Mouse (Mus musculus) spleen, embryonic (tissue): ENCODE data around the gene Ostn.
"Not testable (repeated sequence)": the region's sequence is repeated elsewhere in the genome, so short reads cannot be mapped to it uniquely, and the experiment has no call there.

Experiments used
- CTCF ChIA-PET: fragments of 350-600 bp; sonication (Branson Sonifier 250); formaldehyde crosslinking; loops from one replicate; lab custom pipeline; 2022; lab: Charles Lee

Ostn gene

DNA sequence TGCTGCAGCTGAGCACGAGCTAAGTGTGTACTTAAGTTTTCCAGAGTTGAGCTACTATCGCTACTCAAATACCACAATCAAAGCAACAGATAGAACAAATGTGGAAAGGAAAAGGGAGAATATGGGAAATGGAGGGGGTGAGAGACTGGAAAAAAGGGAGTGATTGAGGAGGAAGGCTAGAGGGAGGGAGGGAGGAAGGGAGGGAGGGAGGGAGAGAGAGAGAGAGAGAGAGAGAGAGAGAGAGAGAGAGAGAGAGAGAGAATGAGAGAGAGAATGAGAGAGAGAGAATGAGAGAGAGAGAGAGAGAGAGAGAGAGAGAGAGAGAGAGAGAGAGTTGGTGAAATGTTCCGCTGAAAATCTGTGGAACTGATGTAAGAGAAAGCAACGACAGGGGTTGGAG, at the start of gene Ostn:
Ostn (plus strand) TSS at position 301 of the 400 bp plus-strand sequence.
- CTCF ChIA-PET, result not testable (repeated sequence)

DNA sequence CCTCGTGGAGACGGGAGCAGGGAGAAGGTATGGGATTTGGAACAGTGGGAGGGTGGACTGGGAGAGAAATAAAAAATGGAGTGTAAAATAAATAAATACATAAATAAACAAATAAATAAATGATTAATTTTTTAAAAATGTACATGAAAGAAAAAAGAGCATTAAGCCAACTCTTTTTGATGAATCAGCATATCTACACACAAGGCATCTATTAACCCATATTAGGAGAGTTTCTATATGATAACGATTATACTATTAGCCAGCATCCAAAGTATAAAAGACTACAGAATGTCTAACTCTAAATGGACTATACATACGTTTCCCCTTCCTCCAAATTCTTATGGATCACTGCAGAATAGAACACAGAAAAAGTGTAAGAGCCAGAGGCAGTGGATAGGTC, 38.5 kb upstream of the Ostn start:
- CTCF ChIA-PET, result no interaction called here

DNA sequence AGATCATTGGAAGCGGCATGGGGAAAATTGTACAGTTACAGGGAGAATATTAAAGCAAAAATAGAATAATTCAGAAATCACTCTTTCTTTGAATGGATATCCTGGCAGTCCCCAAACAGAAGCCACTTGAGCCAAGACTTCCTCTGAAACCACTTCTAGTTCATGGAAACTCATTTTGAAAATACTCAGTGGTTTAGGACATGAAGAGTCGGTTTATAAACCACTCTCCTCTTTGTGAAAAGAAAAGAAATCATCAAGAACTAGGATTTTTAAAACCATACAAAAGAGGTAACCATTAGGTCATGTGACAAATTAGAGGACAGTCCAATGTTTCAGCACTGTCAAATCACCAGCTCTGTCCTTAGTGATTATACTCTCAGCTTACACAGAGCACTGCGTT, 19.9 kb upstream of the Ostn start:
- CTCF ChIA-PET, result no interaction called here

DNA sequence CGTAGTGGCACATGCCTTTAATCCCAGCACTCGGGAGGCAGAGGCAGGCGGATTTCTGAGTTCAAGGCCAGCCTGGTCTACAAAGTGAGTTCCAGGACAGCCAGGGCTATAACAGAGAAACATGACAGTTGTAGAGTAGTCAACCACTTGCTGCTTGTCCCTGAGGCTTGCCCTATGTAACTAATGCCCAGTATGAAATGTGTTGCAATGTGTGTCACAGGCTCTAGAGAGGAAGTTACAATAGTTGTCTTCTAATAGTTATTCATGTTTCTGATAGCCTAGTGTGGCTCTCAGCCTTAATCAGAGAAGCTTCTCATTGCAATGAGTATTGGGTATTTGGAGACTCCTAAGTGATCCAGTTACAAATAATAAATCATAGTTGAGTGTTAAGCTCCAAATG, 10.8 kb upstream of the Ostn start:
- CTCF ChIA-PET, result no interaction called here

DNA sequence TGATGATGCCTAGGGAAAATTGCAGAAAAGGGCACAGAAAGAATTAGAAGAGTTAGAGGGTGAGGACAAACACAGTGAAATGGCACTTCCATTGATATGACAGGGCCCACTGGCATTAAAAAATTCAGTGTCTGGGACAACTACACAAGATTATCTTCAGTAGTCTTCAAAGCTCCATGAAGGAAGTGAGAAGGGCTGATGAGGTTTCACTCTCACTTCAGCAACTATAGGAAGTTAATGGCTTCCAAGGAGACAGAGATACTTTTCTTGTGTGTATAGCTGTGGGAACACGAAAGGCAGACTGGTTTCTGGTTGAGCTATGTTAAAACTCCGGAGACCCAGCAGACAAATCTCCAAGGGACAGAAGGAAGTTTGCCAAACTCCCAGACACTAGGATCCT, 10.4 kb upstream of the Ostn start:
- CTCF ChIA-PET, result no interaction called here

DNA sequence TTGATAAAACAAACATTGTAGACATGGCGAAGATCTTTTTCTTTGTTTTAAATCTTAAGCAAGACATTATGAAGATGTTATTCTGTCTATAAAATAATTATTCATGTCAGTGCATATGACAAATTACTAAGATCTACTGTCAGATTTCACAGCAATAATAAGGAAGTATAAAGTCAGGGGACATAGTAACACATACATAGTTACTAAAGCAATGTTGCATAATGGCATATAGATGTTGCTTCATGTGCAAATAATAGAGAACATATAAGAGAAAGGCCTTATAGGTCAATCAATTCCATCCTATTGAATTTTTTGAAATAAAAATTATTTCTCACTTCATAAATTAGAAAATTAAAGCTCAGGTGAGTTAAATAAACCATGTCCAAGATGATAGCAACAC, 11.8 kb downstream of the Ostn start:
- CTCF ChIA-PET, result no interaction called here

DNA sequence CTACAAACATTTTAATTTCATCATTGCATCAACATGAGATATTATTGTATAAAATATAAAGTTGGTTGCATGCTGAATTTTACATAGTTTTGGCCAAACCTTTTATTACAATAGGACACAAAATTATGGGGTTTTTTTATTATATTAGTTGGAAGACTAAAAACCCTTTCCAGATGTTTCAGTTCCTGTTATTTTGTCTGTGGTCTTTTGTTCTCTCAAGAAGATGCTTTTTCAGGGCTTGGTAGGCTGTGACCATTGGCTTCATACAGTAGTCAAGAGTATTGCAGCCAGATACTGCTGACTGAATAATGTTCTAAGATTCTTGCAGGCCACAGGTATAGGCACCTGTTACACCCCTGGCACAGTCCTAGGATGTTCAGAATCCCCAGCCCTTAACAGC, 14.8 kb downstream of the Ostn start:
- CTCF ChIA-PET, result no interaction called here

DNA sequence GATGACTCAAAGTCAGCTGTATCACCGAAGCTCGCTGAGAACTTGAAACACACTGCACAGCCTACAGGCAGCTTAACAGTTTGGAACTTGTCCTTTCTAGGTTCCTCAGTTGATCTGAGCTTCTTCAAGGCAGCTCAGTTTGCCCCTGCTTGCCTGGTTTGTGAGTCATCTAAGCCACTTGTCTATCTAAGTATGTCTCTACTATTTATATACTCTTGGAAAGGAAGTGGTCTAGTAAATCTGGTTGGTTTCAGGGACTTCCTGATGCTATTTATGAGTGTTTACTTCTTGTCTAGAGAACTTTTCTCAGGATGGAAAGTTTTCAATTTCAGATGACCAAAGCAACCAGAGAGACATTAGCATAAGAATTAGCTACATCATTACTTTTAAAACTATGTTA, 19.2 kb downstream of the Ostn start:
- CTCF ChIA-PET, result no interaction called here

DNA sequence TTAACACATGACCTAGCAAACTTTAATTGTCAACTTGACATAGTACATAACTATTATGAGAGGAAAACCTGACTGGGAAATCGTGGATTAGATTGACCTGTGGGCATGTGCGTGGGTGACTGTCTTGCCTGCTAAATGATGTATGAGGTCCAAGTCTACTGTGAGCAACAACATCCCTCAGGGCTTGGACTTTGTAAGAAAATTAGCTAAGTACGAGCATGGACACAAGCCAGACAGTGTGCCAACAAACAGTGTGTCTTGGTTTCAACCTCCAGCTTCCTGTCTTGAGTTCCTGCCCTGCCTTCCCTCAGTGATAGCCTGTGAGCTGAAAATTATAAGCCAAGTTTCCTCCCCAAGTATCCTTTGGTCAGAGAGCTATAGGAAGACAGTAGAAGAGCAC, 40.2 kb downstream of the Ostn start:
- CTCF ChIA-PET, result no interaction called here

DNA sequence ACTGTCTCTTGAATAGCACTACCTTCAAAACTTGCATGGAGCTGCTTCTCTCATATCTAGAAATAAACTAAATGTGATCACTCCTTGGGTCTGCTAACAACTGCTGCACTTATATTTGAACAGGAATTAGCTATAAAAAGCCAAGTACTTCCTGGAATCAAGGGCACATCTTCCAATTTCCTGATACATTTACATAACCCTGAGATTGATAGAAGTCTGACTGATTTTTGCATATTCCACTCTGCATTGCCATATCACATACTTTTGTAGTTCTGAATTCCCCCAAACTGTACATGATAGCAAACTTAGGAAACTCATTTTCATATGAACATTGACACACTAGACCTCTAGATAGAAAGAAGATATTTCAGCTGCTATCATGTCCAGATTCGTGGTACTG, 41.1 kb downstream of the Ostn start:
- CTCF ChIA-PET, result no interaction called here

DNA sequence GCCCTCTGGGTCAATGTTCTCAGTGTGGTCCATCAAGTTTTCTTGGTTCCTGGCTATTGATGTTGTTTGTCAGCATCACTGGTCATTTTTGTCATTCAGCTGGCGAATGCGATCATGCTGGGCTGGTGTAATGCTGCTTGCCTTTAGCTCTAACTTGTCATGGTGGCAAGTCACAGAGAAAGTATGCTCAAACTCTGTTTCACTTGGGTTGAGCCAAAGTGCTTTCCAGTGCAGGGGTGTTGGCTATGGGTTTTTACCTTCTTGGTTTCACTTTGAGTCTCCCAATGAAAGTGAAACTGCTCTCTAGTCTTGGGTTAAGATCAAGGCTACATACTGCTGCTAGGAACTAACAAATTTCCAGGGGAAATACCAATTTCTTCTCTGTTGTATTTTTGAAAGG, 41.9 kb downstream of the Ostn start:
- CTCF ChIA-PET, result no interaction called here

DNA sequence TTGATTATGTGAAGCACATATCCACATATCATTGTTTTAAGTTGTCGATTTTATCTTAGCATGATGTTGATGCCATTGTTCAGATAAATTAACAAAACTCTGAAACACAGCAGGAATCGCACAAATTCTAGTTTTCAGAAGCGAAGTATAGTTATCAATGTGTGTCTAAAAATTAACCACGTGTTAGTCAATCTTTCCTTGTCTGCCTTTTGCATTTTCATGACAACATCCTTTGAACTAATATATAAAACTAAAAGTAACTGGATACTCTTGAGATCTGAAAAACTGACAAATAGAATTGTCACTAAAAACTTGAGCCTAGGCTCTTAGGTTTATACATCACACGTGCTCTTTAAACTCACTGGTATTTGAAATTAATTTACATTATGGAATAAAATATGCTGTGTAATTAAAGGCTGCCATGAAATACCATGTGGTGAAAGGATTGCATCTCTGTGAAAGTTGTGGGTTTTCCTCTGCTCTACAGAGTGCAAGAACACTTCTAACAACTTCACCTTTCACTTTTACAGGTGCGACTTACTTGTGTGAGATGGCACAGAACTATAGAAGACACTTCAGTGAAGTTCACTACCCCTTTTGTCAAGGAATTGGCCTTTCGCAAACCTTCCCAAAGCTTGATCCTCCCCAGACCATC, 42.7 kb downstream of the Ostn start:
- CTCF ChIA-PET, result no interaction called here

DNA sequence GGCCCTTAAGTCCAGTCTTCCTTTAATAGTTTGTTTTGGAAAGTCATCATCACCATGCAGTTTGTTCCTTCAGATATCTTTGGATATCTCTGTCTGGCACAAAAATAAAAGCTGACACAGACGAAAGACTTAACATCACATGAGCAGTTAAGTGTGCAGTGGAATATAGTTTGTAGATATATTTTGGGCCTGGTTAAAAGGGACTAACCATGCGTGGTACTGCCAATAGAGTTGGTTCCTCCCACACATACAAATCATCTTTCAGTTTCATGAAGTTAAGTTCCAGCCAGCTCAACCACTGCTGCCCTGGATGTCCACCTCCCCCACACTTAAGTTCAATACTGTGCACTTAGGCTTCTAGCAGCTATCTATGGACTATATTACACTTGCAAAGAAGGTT, 47.2 kb downstream of the Ostn start:
- CTCF ChIA-PET, result no interaction called here

DNA sequence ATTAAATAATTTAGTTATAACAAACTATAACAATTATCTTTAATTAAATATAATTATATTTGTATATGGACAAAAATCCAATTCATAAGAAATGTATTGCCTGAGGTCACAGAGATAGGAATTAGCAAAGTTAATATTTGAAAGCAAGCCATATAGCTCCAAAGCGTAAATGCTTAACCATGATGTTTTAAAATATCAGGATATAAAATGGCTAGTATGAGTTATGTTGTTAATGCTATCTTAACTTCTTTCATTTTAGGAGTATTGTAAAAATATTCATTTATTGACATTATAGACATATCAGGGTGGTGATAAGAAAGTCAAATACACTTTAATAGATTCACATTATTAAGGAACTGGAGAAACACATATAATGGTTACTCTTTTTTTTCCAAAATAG, 52.8 kb downstream of the Ostn start:
- CTCF ChIA-PET, result no interaction called here

DNA sequence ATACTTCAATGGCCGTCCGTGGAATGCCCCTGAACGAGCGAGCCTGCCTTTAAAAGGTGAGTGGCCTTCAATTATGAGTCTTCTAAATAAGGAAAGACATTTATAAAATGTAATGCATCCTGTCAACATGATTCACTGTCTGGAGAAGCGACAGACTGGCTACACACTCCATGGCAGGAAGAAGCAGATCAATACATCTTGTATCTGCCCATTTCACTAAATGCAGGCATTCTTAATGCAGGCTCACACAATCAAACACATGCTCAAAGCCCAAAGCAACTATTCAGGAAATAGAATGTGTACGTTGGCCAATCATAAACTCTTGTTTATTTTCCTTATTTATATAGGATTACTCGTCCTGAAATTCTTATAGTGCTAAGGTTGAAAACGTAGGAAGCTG, 62.9 kb downstream of the Ostn start, which contains the start of gene Uts2b:
Uts2b (minus strand) TSS at position 49 of the 400 bp plus-strand sequence.
- CTCF ChIA-PET, result no interaction called here

DNA sequence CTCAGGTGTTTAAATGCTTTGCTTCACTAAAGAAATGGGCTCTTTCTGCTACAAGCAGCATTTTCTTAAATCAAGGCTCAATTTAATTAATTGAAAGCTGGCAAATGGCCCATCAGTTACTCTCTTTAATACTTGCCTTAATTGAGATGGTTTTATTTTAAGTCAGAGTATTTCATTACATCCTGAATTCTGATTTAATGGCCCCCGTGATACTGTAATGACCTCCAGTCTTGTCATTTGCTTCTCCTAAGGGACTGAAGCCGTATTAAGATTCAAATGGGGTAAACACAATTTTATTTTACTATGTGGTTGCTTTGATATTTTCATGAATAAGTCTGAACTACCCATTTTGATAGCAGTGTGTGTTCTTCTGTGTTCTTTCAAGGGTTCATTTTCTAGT, 63.4 kb downstream of the Ostn start:
- CTCF ChIA-PET, result no interaction called here

DNA sequence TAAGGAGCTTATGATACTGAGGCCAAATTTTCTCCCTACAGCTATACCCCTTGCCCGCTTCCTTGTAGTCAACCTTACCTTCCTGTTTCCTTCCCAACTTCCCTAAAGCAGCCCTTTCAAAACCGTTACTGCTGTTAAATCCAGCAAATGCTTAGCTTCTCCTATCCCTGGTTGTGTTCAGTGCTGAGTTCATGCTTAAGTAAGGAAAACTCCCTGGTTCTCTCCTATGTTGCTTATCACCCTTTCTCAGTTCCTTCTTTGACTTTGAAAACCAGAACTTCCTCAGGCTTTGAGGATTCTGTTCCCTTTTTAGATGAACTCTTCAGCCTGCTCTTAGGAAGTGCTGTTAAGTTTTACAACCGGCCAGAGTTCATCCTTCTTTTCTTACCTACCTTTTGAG, 66.8 kb downstream of the Ostn start:
- CTCF ChIA-PET, result no interaction called here

DNA sequence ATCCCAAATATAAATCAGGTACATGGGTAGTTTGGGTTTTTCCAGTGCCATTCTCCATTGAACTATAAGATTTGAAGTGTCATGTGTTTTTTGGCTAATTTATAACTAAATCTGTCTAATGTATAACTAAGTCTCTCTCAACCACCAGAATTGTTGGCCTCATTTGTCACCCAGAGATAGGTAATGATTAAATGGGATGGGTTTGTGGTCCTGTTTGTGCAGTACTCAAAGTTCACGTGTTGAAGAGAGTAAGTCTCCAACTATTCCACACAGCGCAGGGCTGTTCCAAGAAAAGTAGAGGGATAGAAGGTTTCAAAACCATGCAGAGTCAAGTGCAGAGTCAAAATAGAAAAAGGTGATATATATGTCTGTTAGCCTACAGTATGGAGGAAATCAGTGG, 68.0 kb downstream of the Ostn start:
- CTCF ChIA-PET, result no interaction called here

DNA sequence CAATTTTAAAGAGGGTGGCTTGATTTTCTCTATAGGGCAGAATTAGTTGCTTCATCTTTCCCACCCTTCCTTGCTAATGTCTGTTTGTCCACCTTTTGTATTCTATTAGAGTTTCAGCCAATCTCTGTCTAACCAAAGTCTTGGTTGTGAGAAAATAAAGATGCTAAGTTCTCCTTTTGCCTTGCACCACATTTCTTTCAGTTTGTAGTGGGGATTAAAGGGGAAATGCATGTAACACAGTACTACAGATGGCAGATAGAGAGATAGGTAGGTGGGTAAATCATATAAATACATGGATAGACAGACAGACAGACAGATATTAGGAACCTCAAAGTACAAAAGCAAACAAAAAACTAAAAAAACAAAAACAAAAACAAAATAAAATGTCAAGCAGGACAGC, 69.3 kb downstream of the Ostn start:
- CTCF ChIA-PET, result no interaction called here

DNA sequence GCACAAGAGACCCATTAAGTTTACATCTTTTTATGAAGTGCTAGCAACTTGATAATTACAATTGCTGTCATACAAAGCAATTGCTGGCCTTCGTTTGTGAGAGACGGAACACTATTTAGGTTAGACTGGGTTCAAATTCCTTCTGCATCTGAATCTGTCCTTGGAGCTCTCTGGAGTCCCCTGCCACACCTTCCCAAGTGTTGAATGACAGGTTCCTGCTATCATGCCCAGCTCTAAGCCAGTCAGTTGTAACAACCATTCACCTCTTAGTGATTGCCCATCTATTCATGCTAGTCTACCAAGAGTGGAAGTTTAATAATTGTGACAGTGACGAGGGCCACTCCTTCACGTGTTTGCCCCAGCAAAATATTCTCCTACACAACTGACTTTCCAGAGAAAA, 74.9 kb downstream of the Ostn start:
- CTCF ChIA-PET, result no interaction called here

DNA sequence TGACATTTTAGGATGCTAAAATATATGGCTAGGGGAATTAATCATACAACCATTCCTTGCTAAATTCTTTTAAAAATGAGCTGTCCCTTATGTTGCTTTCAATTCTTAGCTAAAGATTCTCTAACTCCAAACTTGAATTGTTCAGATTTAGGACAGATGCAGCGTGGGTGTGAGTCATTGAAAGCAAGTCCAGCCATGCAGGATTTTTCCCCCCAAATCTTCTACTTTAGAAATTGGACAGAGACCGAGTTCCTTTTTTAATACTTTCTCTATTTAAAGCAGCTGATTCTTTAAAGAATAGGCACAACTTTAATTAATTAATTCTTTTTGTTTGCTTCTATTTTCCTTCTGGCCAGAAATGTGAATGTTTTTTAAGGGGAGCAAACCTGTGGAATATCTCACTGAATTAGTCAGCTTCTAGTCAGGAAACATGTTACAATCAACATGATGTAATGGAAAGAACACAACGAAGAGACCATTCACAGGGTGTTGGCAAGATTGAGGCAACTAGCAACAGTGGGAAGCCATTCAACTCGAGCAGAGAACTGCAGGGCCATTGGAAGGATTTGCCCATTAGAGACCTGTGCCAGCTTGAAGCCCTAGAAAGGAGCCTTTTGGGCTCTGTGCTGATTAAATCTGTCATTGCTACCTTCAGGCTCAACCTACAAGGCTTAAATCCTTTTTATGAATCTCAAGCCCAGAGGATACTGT, 77.8 kb downstream of the Ostn start:
- CTCF ChIA-PET, result no interaction called here

DNA sequence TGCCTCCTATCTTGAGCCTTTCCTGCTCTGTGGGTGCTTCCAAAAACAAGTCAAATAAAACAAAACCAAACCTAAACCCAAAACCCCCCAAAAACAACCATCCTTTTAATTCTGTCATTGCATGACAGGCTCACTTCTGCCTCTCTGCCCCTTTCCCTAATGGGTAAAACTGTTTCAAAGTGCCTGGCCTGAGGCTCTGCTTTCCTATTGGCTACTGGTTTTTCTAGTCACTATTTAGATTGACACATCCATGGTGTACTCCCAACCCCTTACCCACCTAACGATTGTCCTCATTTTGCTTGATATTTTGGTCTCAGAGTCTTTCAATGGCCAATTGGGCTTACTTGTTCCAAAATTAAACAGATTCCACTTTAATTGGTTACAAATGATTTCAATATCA, 78.4 kb downstream of the Ostn start:
- CTCF ChIA-PET, result no interaction called here

DNA sequence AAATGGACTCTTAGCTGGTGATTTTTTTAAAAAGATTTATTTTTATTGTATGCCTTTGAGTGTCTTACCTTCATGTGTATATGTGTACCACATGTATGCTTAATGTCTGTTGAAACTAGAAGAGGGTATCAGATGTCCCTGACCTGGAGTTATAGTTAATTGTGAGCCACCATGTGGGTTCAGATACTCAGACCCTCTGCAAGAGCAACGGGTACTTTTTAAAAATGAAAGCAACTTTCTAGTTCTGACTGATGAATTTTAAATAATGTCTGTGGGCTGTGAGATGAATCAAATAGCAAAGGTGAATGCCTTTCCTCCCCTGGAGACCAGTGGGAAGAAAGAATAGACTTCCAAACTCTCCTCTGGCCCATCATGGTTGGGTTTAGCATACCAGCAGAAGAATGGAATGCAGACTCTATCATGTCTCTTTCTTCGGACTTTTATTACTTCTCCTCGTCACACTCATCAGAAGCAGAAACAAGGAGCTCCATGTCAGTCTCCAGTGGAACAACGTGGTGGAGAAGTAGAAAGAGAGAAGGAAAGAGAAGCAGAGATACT, 79.6 kb downstream of the Ostn start:
- CTCF ChIA-PET, result no interaction called here
